Mouse (Mus musculus): ENCODE measurements at regions not wholly inside any gene's neighbourhood (a gene's known extent, or its start where the extent isn't known, plus 50 kb on each side); places are given as distances from the start of the nearest gene placed in this dataset.

GRCm38 (mm10) chr11:63369475-63369874 is 240.7 kb downstream of the Pmp22 start:
- in situ Hi-C loops (cut with MboI; ENCODE audit: low pct_unique_long_range_greater_than_20kb in 1 of 2, low sequenced_read_pairs in 2 of 2, unreplicated experiment in 1 of 2): no loop called here

DNA sequence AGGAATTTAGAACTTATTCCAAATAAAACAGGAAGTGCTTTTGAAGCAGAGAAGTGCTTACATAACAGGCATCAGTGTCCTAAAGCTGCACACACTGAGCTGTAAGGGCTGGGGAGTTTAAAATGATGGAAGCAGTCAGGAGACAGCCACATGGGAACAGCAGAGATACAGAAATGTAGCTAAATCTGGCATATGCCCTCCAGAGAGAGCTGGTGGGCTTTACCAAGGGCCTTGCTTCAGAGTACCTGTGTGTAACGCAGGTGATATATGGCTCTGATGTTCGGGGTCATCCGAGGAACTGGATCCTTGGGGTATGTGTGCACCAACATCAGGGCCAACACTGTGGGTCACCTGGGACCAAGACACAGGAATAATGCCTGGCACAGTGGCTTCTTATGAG is 247.5 kb downstream of the Pmp22 start:
- in situ Hi-C loops (cut with MboI; ENCODE audit: low pct_unique_long_range_greater_than_20kb in 1 of 2, low sequenced_read_pairs in 2 of 2, unreplicated experiment in 1 of 2): no loop called here

DNA sequence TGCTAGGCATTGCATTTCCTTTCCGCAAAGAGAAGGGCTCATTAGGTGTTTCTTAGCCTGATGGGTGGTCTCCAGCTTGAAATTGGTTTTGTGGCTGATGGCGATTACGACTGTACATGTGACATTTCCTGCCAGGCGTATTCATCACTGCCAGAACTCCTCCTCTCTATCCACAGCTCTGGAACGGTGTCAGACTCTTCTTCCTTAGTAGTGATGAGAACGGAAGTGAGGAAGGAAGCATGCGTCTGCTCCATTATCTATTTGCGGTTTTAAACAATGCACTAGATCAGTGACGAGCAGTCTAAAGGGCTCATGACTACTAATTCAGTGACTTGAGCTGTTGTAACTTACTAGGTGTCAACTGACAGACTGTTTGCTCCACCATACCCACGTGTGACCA is 248.2 kb downstream of the Pmp22 start:
- in situ Hi-C loops (cut with MboI; ENCODE audit: low pct_unique_long_range_greater_than_20kb in 1 of 2, low sequenced_read_pairs in 2 of 2, unreplicated experiment in 1 of 2): no loop called here

DNA sequence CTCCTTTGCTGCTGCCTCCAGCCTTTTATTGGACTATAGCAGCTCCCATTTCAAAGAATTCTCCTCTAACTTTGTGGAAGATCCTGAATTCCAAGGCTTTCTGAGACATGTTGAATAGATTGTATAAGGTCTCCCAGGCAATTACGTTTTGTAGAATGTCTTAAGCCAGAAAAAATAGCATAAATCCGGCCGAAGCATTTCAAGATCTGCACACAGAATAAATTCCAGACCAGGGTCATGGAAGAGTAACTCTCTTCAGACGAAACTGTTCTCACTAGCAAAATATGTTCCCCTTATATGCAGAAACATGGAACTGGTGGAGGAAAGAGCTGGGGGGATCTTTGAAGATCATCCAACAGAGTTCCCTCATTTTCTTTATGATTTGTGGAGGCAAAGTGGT is 259.5 kb downstream of the Pmp22 start:
- in situ Hi-C loops (cut with MboI; ENCODE audit: low pct_unique_long_range_greater_than_20kb in 1 of 2, low sequenced_read_pairs in 2 of 2, unreplicated experiment in 1 of 2): no loop called here

DNA sequence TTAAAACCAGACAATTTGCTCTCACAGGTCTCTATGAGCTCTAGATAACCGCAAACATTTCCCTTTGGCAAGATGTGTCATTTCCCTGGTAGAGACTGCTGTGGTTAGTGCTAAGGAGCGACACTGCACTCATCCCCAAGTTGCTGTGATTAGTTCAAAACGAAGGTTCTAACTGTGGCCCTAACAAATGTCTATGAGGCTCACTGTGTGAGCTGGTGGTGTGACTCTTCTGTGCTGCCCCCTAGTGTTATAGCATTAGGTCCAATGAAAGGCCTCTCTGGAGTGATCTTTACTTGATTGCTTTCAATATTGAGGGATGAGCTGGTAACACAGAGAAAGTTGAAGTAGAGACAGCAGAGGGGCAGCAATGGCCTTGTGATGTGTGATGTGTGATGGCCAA is 262.7 kb downstream of the Pmp22 start:
- in situ Hi-C loops (cut with MboI; ENCODE audit: low pct_unique_long_range_greater_than_20kb in 1 of 2, low sequenced_read_pairs in 2 of 2, unreplicated experiment in 1 of 2): no loop called here

- in situ Hi-C loops (cut with MboI; ENCODE audit: low pct_unique_long_range_greater_than_20kb in 1 of 2, low sequenced_read_pairs in 2 of 2, unreplicated experiment in 1 of 2): no loop called here
Measured at GRCm38 (mm10) chr11:63392378-63392777, 263.6 kb downstream of the Pmp22 start.

- in situ Hi-C loops (cut with MboI; ENCODE audit: low pct_unique_long_range_greater_than_20kb in 1 of 2, low sequenced_read_pairs in 2 of 2, unreplicated experiment in 1 of 2): no loop called here
Measured at GRCm38 (mm10) chr11:63394201-63394600, 265.4 kb downstream of the Pmp22 start.

DNA sequence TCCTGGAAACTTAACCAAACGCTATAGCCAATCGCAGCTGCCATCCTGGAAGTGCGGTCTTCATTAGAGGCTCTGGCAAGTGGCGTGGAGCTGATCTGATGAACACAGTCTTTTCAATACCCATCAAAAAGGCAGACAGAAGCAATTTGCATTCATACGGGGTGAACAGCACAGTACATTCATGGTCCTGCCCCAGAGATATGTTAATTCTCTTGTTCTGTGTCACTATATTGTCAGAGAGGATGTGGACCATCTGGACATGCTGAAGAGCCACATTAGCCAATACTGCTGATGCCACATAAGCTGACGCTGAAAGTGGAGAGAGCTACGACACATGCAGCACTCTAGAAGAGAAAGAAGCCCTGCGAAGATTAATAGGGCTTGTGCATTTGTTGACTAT is 267.6 kb downstream of the Pmp22 start:
- in situ Hi-C loops (cut with MboI; ENCODE audit: low pct_unique_long_range_greater_than_20kb in 1 of 2, low sequenced_read_pairs in 2 of 2, unreplicated experiment in 1 of 2): no loop called here

GRCm38 (mm10) chr11:63402741-63403140 is 274.0 kb downstream of the Pmp22 start:
- in situ Hi-C loops (cut with MboI; ENCODE audit: low pct_unique_long_range_greater_than_20kb in 1 of 2, low sequenced_read_pairs in 2 of 2, unreplicated experiment in 1 of 2): loop anchor here in 1 of 2 experiments (25.0 kb wide), 1 partner anchor 285 kb away; no protein-coding TSS in a partner anchor

DNA sequence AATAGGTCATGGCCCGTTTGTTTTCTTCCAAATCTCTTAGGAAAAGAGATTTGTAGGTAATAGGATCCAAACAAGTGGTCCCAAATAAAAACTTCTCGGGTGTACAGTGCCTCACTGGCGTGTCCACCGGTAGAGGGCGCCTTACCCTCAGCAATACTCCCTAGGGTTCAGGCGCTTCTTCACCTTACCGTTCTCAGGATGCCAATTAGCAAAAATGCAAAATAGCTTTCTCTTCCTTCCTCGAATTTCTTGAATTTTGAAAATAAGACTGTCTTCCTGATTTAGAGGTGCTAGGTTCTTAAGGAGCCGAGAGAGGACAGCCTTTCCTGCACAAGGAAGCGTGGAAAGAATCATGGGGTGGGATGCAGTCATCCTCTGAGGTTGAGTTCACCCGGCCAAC is 275.9 kb downstream of the Pmp22 start:
- in situ Hi-C loops (cut with MboI; ENCODE audit: low pct_unique_long_range_greater_than_20kb in 1 of 2, low sequenced_read_pairs in 2 of 2, unreplicated experiment in 1 of 2): loop anchor here in 1 of 2 experiments (25.0 kb wide), 1 partner anchor 283 kb away; no protein-coding TSS in a partner anchor

GRCm38 (mm10) chr11:63409431-63409830 is 280.6 kb downstream of the Pmp22 start:
- in situ Hi-C loops (cut with MboI; ENCODE audit: low pct_unique_long_range_greater_than_20kb in 1 of 2, low sequenced_read_pairs in 2 of 2, unreplicated experiment in 1 of 2): loop anchor here in 1 of 2 experiments (25.0 kb wide), 1 partner anchor 278 kb away; no protein-coding TSS in a partner anchor

- in situ Hi-C loops (cut with MboI; ENCODE audit: low pct_unique_long_range_greater_than_20kb in 1 of 2, low sequenced_read_pairs in 2 of 2, unreplicated experiment in 1 of 2): loop anchor here in 1 of 2 experiments (25.0 kb wide), 1 partner anchor 276 kb away; no protein-coding TSS in a partner anchor
Measured at GRCm38 (mm10) chr11:63410921-63411320, 282.1 kb downstream of the Pmp22 start.

- in situ Hi-C loops (cut with MboI; ENCODE audit: low pct_unique_long_range_greater_than_20kb in 1 of 2, low sequenced_read_pairs in 2 of 2, unreplicated experiment in 1 of 2): loop anchor here in 1 of 2 experiments (25.0 kb wide), 1 partner anchor 275 kb away; no protein-coding TSS in a partner anchor
Measured at GRCm38 (mm10) chr11:63412364-63412991, 283.7 kb downstream of the Pmp22 start.

- in situ Hi-C loops (cut with MboI; ENCODE audit: low pct_unique_long_range_greater_than_20kb in 1 of 2, low sequenced_read_pairs in 2 of 2, unreplicated experiment in 1 of 2): loop anchor here in 1 of 2 experiments (25.0 kb wide), 1 partner anchor 274 kb away; no protein-coding TSS in a partner anchor
Measured at GRCm38 (mm10) chr11:63413106-63413505, 284.3 kb downstream of the Pmp22 start.

DNA sequence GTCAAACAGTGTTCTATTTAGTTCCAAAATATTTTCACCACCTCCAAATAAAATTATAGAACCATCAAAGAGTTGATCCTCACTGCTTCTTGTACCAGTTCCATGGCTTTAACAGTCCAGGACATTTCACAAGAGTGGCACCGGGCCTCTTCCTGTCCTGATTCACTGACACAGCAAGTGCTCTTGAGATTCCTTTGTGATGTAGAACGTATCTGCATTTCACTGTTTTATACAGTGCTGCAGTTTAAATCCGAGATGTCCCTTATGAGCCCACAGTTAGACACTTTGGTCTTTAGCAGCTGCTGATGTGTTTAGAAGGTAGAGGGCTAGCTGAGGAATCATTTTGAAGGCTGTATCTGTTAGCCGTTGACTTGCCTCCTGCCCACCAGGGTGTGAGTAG is 284.8 kb downstream of the Pmp22 start:
- in situ Hi-C loops (cut with MboI; ENCODE audit: low pct_unique_long_range_greater_than_20kb in 1 of 2, low sequenced_read_pairs in 2 of 2, unreplicated experiment in 1 of 2): loop anchor here in 1 of 2 experiments (25.0 kb wide), 1 partner anchor 274 kb away; no protein-coding TSS in a partner anchor

DNA sequence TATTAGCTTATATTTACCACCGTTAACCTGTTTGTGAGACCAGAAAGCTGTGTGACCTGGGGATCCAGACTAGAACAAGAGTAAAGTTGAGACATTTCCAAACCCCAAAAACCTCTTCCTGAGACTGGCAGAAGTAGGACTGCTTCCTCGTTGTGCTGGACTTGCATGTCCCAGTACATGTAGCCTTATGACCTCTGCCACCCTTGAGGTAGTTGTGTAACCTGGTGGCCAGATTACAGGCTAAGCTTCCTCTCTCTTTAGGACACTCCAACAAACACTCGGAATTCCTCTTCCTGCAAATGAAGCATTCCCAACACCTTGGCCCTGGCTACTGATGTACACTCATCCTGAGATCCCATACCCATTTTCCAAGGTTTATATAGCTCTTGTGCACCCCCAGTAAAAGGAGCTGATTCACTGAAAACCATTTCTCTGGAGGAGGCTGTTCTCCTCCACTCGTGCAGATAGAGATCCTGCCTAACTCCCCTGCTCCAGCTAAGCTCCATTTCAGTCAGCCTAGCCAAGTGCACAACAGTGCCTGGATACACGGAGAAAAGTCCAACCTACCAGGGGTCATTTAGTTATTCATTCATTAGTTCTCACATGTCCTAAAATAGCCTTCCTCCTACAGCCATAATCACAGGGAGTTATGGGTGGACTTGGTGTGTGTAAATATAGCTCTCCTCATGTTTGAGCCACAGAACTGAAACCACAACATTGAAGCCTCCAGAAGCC is 289.4 kb downstream of the Pmp22 start:
- in situ Hi-C loops (cut with MboI; ENCODE audit: low pct_unique_long_range_greater_than_20kb in 1 of 2, low sequenced_read_pairs in 2 of 2, unreplicated experiment in 1 of 2): loop anchor here in 1 of 2 experiments (25.0 kb wide), 1 partner anchor 269 kb away; no protein-coding TSS in a partner anchor

DNA sequence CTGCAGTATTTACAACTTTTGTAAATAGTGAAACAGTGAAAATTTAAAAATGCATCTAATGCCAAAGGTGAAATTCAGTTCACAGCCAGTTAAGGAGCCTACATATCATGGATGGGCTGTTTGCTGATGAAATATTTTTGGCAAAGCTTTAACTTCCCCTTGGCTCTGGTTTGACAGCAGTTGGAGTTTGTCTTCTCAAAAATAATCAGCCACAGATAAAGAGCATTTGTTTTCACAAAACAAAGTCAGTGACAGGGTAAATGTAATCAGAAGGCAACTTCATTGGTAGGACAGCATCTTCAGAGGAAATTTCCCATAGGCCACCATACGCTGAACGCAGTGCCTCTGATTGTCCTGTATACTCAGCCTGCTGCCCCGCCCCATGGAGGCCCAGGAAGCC is 291.6 kb downstream of the Pmp22 start:
- in situ Hi-C loops (cut with MboI; ENCODE audit: low pct_unique_long_range_greater_than_20kb in 1 of 2, low sequenced_read_pairs in 2 of 2, unreplicated experiment in 1 of 2): loop anchor here in 1 of 2 experiments (25.0 kb wide), 1 partner anchor 267 kb away; no protein-coding TSS in a partner anchor

DNA sequence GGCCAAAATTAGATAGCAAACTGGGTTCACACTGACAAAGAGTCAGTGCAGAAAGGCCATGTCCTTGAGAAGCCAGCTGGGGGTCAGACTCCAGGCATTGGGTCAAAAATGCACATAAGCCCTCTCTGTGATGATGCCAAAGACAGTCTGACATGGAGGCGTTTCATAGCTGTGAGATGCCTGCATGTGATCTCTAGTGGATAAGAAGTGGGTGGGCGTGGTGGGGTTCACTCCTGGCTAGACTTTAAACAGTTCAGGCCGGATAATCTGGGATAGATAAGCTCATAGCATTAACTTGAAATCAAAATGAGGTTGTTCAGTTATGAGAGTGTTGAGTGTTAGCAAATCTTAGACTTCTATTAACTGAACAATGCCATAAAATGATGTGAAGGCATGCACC is 293.3 kb downstream of the Pmp22 start:
- in situ Hi-C loops (cut with MboI; ENCODE audit: low pct_unique_long_range_greater_than_20kb in 1 of 2, low sequenced_read_pairs in 2 of 2, unreplicated experiment in 1 of 2): loop anchor here in 1 of 2 experiments (25.0 kb wide), 1 partner anchor 265 kb away; no protein-coding TSS in a partner anchor

- in situ Hi-C loops (cut with MboI; ENCODE audit: low pct_unique_long_range_greater_than_20kb in 1 of 2, low sequenced_read_pairs in 2 of 2, unreplicated experiment in 1 of 2): loop anchor here in 1 of 2 experiments (25.0 kb wide), 1 partner anchor 263 kb away; no protein-coding TSS in a partner anchor
Measured at GRCm38 (mm10) chr11:63424319-63424718, 295.5 kb downstream of the Pmp22 start.

Measured in mouse embryonic stem cell (cell line).